Mouse (Mus musculus) erythroblast, embryonic 14.5 days (primary cell): ENCODE measurements at regions not wholly inside any gene's neighbourhood (a gene's known extent, or its start where the extent isn't known, plus 50 kb on each side); places are given as distances from the start of the nearest gene placed in this dataset.

Source experiments
- GATA1 ChIP-seq: IDR thresholded peaks from 2 replicates; pipeline ENCODE4 v1.6.1; 2012; ENCODE audit warnings: low read length, inconsistent platforms, mixed read lengths
- TAL1 ChIP-seq: IDR thresholded peaks from 3 replicates; pipeline ENCODE4 v1.6.1; 2012; ENCODE audit warnings: low read length, inconsistent platforms, mixed read lengths

DNA sequence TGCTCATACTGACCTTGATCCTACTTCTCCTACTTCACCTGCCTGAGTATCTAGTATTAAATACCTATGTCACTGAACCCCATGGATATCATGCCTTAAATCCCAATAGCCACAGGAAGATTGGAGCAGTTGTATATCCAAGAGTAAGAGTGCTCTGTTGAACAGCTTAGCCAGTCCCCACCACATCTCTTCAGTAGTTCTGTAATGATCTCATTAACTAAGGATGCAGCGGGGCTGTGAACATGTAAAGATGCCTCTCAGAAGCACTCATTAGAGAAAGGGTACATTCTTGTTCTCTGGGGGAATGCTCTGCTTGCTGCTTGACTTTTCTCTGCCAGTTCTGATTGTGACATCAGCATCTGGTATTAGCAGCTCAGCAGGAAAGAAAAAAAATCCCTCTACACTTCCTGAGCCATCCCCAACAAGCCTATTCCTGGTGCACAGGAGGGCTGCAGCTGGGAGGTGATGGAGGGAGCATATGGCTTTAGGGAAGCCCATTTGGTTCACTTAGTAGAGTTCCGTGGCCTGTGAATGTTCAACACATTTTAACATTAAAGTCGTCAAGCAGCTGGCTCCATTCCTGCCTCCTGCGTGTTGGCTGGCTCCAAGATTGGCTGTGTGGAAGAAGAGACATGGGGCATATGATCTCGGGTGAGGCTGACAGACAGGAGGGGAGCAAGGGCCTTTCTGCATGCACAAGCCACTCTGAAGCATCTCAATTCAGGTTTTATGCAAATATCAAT is 613.1 kb upstream of the Auts2 start:
- TF ChIP-seq GATA1, result no peak
- no peak for TF ChIP-seq TAL1
